Comparison of ENCODE assay signal across 13 mouse cellular contexts in genomic region chr10:66912440-66912839, GRCm38 (mm10).
"Had no signal": no experiment of that assay in that cellular context is flagged by ENCODE, and none has a peak within 500 bp of the region (broad histone marks: within the 10 kb centered on the region; RNA-seq: fewer than 3 reads in every experiment).

No protein-coding gene starts in this region.

- H3K27me3 ChIP-seq: stomach, embryonic 15.5 days had no signal

- H3K4me3 ChIP-seq: left cerebral cortex, adult 2 months; liver, embryonic 13.5 days; stomach, embryonic 15.5 days had no signal

- H3K27ac ChIP-seq: left cerebral cortex, adult 2 months; liver, embryonic 13.5 days had no signal

- H3K9me3 ChIP-seq: liver, embryonic 13.5 days; stomach, embryonic 15.5 days had no signal

- DNase-seq: kidney, adult 9 months; layer of hippocampus, postnatal 36 days; liver, embryonic 13.5 days; lung, adult 2 months; midbrain, embryonic 14.5 days; right cerebral cortex, postnatal 14 days; spleen, adult 18-20 months; thymus, adult 2 months; thymus, postnatal 14 days; thymus, postnatal 4 days had no signal

- H3K36me3 ChIP-seq: liver, embryonic 13.5 days; stomach, embryonic 15.5 days had no signal

- H3K9ac ChIP-seq: liver, embryonic 13.5 days; stomach, embryonic 15.5 days had no signal

- H3K4me2 ChIP-seq: midbrain, embryonic 11.5 days; stomach, embryonic 15.5 days had no signal
